Mouse (Mus musculus) urinary bladder, adult 18-20 months (tissue): ENCODE measurements around the gene Spink4.

Source experiments
- DNase-seq, 2 experiments: peaks; one replicate each; pipeline ENCODE4 v3.0.0; 2022; ENCODE audit warnings: low spot score in 2 of 2, mixed read lengths in 2 of 2

Spink4 gene

GRCm38 (mm10) chr4:40969161-40969560 is 49.3 kb downstream of the Spink4 start:
- no peak for DNase-seq

- no peak for DNase-seq
Measured at GRCm38 (mm10) chr4:40969781-40970591, 50.1 kb downstream of the Spink4 start.

GRCm38 (mm10) chr4:40970592-40970841 is 50.7 kb downstream of the Spink4 start:
- DNase-seq: no peak

GRCm38 (mm10) chr4:40970842-40971701 is 51.2 kb downstream of the Spink4 start, which contains the start of gene Nfx1:
Gene Nfx1 (plus strand): TSS chr4:40970906.
- DNase-seq: peak; percentile 91 to 92

- DNase-seq: no peak
Measured at GRCm38 (mm10) chr4:40971744-40972143, 51.9 kb downstream of the Spink4 start.

GRCm38 (mm10) chr4:40974011-40974410 is 54.2 kb downstream of the Spink4 start:
- no peak for DNase-seq

GRCm38 (mm10) chr4:40975678-40976077 is 55.8 kb downstream of the Spink4 start:
- DNase-seq: no peak

GRCm38 (mm10) chr4:40976651-40977050 is 56.8 kb downstream of the Spink4 start:
- no peak for DNase-seq

- no peak for DNase-seq
Measured at GRCm38 (mm10) chr4:40979430-40979829, 59.6 kb downstream of the Spink4 start.
